Mouse (Mus musculus) G1E-ER4 (cell line): ENCODE results near the gene Lrguk. TPM values are rescaled to one million over a fixed set of nuclear protein-coding genes. Genes with fewer than 3 reads are reported as not detected.

Experiments used
- GATA1 ChIP-seq: IDR thresholded peaks from one replicate; pipeline ENCODE4 v1.8.0; 2012; ENCODE audit warnings: low read length, inconsistent platforms
- polyA plus RNA-seq: library from polyadenylated mRNA; stranded (reverse); fragments of >175 nt; gene quantifications from 2 replicates; pipeline ENCODE4 v1.2.3, GENCODE M21; 2012

Lrguk gene
- polyA plus RNA-seq, 1 experiment: 0.03 TPM

- no peak for TF ChIP-seq GATA1
Observed at GRCm38 (mm10) chr6:34044228-34044811, 15.1 kb downstream of the Lrguk start.

- TF ChIP-seq GATA1: no peak
Observed at GRCm38 (mm10) chr6:34044846-34045540, 15.7 kb downstream of the Lrguk start.

- no peak for TF ChIP-seq GATA1
Observed at GRCm38 (mm10) chr6:34046551-34047186, 17.4 kb downstream of the Lrguk start.

GRCm38 (mm10) chr6:34049433-34049832 is 20.2 kb downstream of the Lrguk start:
- TF ChIP-seq GATA1: no peak

GRCm38 (mm10) chr6:34059741-34060140 is 30.5 kb downstream of the Lrguk start:
- no peak for TF ChIP-seq GATA1

GRCm38 (mm10) chr6:34066790-34067189 is 37.5 kb downstream of the Lrguk start:
- TF ChIP-seq GATA1: no peak

- no peak for TF ChIP-seq GATA1
Observed at GRCm38 (mm10) chr6:34067271-34067670, 38.0 kb downstream of the Lrguk start.

- no peak for TF ChIP-seq GATA1
Observed at GRCm38 (mm10) chr6:34071936-34072335, 42.7 kb downstream of the Lrguk start.

GRCm38 (mm10) chr6:34073931-34074442 is 44.7 kb downstream of the Lrguk start:
- TF ChIP-seq GATA1: no peak

GRCm38 (mm10) chr6:34075520-34075919 is 46.3 kb downstream of the Lrguk start:
- TF ChIP-seq GATA1: no peak

GRCm38 (mm10) chr6:34083471-34083870 is 54.2 kb downstream of the Lrguk start:
- TF ChIP-seq GATA1: no peak

GRCm38 (mm10) chr6:34087701-34088100 is 58.5 kb downstream of the Lrguk start:
- TF ChIP-seq GATA1: no peak

GRCm38 (mm10) chr6:34088986-34089385 is 59.7 kb downstream of the Lrguk start:
- TF ChIP-seq GATA1: no peak

- TF ChIP-seq GATA1: no peak
Observed at GRCm38 (mm10) chr6:34091537-34091936, 62.3 kb downstream of the Lrguk start.

- no peak for TF ChIP-seq GATA1
Observed at GRCm38 (mm10) chr6:34096274-34096673, 67.0 kb downstream of the Lrguk start.

GRCm38 (mm10) chr6:34096905-34097304 is 67.7 kb downstream of the Lrguk start:
- TF ChIP-seq GATA1: no peak
